Mouse (Mus musculus) Patski (cell line): ENCODE measurements at regions not wholly inside any gene's neighbourhood (a gene's known extent, or its start where the extent isn't known, plus 50 kb on each side); places are given as distances from the start of the nearest gene placed in this dataset.

Experiments
- ATAC-seq: fragments of 100-300 bp; one replicate; pipeline ENCODE4 v1.8.0; 2021
- CTCF ChIA-PET: fragments of 350-600 bp; sonication (Branson Sonifier 250); formaldehyde crosslinking; loops from one replicate; lab custom pipeline; 2022; ENCODE audit warnings: inconsistent platforms; lab: Charles Lee
- POLR2A ChIA-PET: fragments of 350-600 bp; sonication (Branson Sonifier 250); formaldehyde crosslinking; loops from one replicate; lab custom pipeline; 2022; ENCODE audit warnings: antibody characterized with exemption, inconsistent platforms; lab: Charles Lee
- DNase-seq: peaks from one replicate; pipeline ENCODE4 v3.0.0-alpha.2; 2011; ENCODE audit warnings: low read depth, low spot score
- H3K27me3 ChIP-seq: fragments of 371-371 bp; one replicate; pipeline ENCODE4 v1.5.1; 2021
- CTCF ChIP-seq: fragments of 100-300 bp; IDR thresholded peaks from one replicate; pipeline ENCODE4 v1.5.1; 2021
- in situ Hi-C: fragments of 300-500 bp; cut with MboI; formaldehyde crosslinking; loops from 3 replicates; pipeline ENCODE4 v1.11.1; 2018; ENCODE audit warnings: low pct_unique_long_range_greater_than_20kb, mixed read lengths

- no peak for ATAC-seq
- no peak for DNase-seq
- POLR2A ChIA-PET: no interaction called here
- H3K27me3 ChIP-seq: no peaks in the 10 kb centered on the region
- no peak for TF ChIP-seq CTCF
- in situ Hi-C loops: no loop called here
- CTCF ChIA-PET: interaction anchor here (0.6 kb wide), 1 partner anchor 407 kb away, joined by 3 read pairs; no protein-coding TSS in a partner anchor
Observed at GRCm38 (mm10) chr9:50188576-50189070, 156.1 kb downstream of the Rpl10-ps3 start.

DNA sequence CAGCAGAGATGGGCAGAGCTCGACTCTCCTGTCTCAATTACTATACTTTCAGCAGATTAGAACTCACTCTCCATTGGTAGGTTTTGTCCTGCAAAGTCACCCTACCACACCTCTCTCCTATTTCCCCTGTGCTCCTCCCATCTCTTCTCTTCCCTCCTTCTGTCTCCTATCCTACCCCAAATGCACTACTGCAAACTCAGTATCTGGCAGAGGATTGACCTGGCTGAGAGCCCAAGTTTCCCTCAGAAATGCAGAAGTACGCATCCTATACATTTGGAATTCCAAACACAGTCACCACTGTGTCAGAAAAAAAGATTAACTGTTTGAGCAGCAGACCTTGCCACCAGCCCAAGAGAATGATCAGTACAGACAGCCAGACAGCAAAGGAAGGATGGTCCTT lies 163.4 kb downstream of the Rpl10-ps3 start:
- DNase-seq (no peak), ATAC-seq (no peak)
- in situ Hi-C loops: no loop called here
- TF ChIP-seq CTCF: no peak
- H3K27me3 ChIP-seq: no peaks in the 10 kb centered on the region
- CTCF ChIA-PET: interaction anchor here (0.9 to 1.6 kb wide), 2 partner anchors 11 to 30 kb away, joined by 3 read pairs; no protein-coding TSS in a partner anchor
- POLR2A ChIA-PET: interaction anchor here (0.5 kb wide), 1 partner anchor 550 kb away, joined by 3 read pairs; no protein-coding TSS in a partner anchor

- ChIA-PET CTCF (interaction anchor here (1.8 kb wide), 1 partner anchor 22 kb away, joined by 5 read pairs; no protein-coding TSS in a partner anchor), POLR2A (interaction anchor here (0.6 kb wide), 1 partner anchor 130 kb away, joined by 7 read pairs; no protein-coding TSS in a partner anchor)
- ATAC-seq: peak; percentile 75
- peak; percentile 91 for DNase-seq
- in situ Hi-C loops: loop anchor here (10.0 kb wide), 3 partner anchors 259 to 681 kb away; no protein-coding TSS in a partner anchor
- H3K27me3 ChIP-seq: no peaks in the 10 kb centered on the region
- no peak for TF ChIP-seq CTCF
Observed at GRCm38 (mm10) chr9:50176131-50176530, 168.6 kb downstream of the Rpl10-ps3 start.

- CTCF ChIA-PET: interaction anchor here (0.9 to 1.6 kb wide), 8 partner anchors 44 to 678 kb away, joined by 3 to 5 read pairs (median 3); no protein-coding TSS in a partner anchor
- in situ Hi-C loops: loop anchor here (5.0 to 10.0 kb wide), 5 partner anchors 250 to 677 kb away; partner anchors contain the start of gene Ncam1
- DNase-seq: peak; percentile 75
- ATAC-seq: peak; percentile 18
- peak; percentile 84 for TF ChIP-seq CTCF
- no peaks in the 10 kb centered on the region for H3K27me3 ChIP-seq
- POLR2A ChIA-PET: interaction anchor here (0.5 kb wide), 1 partner anchor 380 kb away, joined by 3 read pairs; no protein-coding TSS in a partner anchor
Observed at GRCm38 (mm10) chr9:50171826-50172464, 172.8 kb downstream of the Rpl10-ps3 start.

DNA sequence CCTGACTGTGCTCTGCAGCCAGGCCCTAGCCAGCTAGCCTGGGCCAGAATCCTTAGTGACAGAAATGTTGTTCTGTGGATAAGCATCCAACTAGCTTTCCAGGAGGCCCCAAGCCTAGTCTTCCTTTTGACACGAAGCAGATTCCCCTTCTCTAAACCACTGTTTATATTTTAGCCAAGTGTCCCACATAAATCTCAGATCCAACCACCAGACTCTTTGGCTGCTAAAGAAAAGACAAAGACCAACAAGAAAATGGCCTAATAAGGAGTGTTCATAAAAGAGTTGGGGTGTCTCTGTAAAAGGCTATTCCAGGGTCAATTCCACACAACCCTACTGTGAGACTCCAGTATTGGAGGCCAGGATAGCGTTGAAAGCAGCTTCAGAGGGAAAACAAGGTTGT lies 173.6 kb downstream of the Rpl10-ps3 start:
- POLR2A ChIA-PET: no interaction called here
- no peaks in the 10 kb centered on the region for H3K27me3 ChIP-seq
- TF ChIP-seq CTCF: no peak
- DNase-seq (no peak), ATAC-seq (no peak)
- CTCF ChIA-PET: interaction anchor here (0.9 to 1.6 kb wide), 6 partner anchors 43 to 677 kb away, joined by 3 to 5 read pairs (median 3); no protein-coding TSS in a partner anchor
- in situ Hi-C loops: loop anchor here (5.0 to 10.0 kb wide), 5 partner anchors 249 to 676 kb away; partner anchors contain the start of gene Ncam1

GRCm38 (mm10) chr9:50170637-50171036 lies 174.1 kb downstream of the Rpl10-ps3 start:
- DNase-seq: no peak
- CTCF ChIA-PET: interaction anchor here (1.3 to 1.6 kb wide), 3 partner anchors 42 to 676 kb away, joined by 3 to 5 read pairs (median 4); no protein-coding TSS in a partner anchor
- no peak for ATAC-seq

DNA sequence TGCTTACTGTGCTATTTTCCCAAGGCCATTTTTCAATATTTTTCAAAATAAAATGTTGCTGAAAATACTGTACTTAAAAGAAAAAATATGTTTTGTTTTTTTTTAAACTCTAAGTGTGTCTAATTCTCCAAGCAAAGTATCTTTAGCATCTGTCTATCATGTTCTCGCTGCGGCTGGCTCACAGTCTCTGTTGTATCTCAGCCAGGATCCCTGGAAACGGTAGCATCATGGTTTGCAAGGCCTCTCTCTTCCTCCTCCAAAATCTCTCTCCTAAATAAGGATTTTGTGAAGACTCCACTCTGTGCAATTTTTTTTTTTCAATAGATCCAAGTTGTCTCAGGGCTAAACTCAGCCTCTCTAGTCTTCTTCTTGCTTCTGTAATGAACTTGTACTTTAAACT lies 190.2 kb downstream of the Rpl10-ps3 start:
- ATAC-seq: no peak
- no peak for TF ChIP-seq CTCF
- no peak for DNase-seq
- ChIA-PET POLR2A (no interaction called here), CTCF (no interaction called here)
- no peaks in the 10 kb centered on the region for H3K27me3 ChIP-seq
- in situ Hi-C loops: no loop called here

More at GRCm38 (mm10) chr9:50170637-50171036, 174.1 kb downstream of the Rpl10-ps3 start:
- no peaks in the 10 kb centered on the region for H3K27me3 ChIP-seq
- in situ Hi-C loops: loop anchor here (5.0 to 10.0 kb wide), 5 partner anchors 248 to 676 kb away; partner anchors contain the start of gene Ncam1
- POLR2A ChIA-PET: no interaction called here
- TF ChIP-seq CTCF: no peak

- no peak for TF ChIP-seq CTCF
- CTCF ChIA-PET: interaction anchor here (1.4 kb wide), 1 partner anchor 518 kb away, joined by 3 read pairs; no protein-coding TSS in a partner anchor
- POLR2A ChIA-PET: no interaction called here
- in situ Hi-C loops: no loop called here
- DNase-seq: no peak
- no peaks in the 10 kb centered on the region for H3K27me3 ChIP-seq
- ATAC-seq: no peak
Observed at GRCm38 (mm10) chr9:50150091-50150490, 194.7 kb downstream of the Rpl10-ps3 start.

DNA sequence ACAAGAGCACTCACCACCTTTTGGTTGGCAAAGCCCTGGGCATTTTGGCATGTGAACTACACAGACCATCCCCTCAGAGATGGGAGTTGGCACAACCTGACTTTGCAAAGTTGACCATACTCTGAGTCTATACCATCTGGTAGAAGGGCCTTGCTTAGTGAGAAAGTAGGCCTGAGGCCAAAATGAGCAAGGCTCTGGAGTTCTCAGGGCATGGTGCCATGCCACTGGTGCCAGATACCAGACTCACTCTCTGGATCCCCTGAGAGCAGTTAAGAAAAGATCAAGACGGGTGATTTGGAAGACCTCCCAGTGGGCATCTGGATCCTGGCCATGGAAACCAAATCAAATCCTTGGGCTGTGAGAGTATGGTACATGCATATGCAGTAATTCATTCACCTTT lies 202.0 kb downstream of the Rpl10-ps3 start:
- ChIA-PET POLR2A (no interaction called here), CTCF (interaction anchor here (1.0 to 4.4 kb wide), 2 partner anchors 8 to 12 kb away, joined by 3 to 17 read pairs; no protein-coding TSS in a partner anchor)
- in situ Hi-C loops: loop anchor here (10.0 kb wide), 2 partner anchors 158 to 348 kb away; partner anchors contain the start of gene Ncam1
- no peak for TF ChIP-seq CTCF
- H3K27me3 ChIP-seq: no peaks in the 10 kb centered on the region
- ATAC-seq: no peak
- DNase-seq: no peak

DNA sequence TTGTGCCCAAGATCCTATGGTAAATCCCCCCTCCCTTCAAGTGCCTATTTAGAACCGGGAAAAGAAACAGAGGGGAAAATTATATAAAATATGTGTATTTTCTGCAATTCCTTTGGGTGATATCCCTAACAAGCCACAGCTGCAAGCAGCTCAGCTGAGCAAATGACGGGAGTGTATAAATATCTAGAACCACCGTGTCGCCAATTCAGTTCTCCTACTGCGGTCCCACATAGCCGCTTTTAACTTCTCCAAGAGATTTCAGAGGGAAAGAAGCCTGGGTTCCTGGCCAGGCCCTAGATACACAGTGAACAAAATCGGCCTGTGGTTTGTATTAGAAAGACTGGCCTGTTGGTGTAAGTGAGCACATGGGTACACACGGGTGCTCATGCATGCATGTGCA lies 202.7 kb downstream of the Rpl10-ps3 start:
- no peaks in the 10 kb centered on the region for H3K27me3 ChIP-seq
- no peak for TF ChIP-seq CTCF
- ChIA-PET POLR2A (no interaction called here), CTCF (interaction anchor here (4.4 kb wide), 1 partner anchor 11 kb away, joined by 17 read pairs; no protein-coding TSS in a partner anchor)
- ATAC-seq (no peak), DNase-seq (no peak)
- in situ Hi-C loops: loop anchor here (10.0 kb wide), 2 partner anchors 157 to 347 kb away; partner anchors contain the start of gene Ncam1
